Mouse (Mus musculus) left cerebral cortex, adult 18-20 months (tissue): ENCODE data around the gene Wfdc11. TPM values are rescaled to one million over a fixed set of nuclear protein-coding genes. Genes with fewer than 3 reads are reported as not detected.
"Not testable (repeated sequence)": the region's sequence is repeated elsewhere in the genome, so short reads cannot be mapped to it uniquely, and the experiment has no call there.

Experiments used
- DNase-seq, 2 experiments: peaks; one replicate each; pipeline ENCODE4 v3.0.0; 2021 to 2022; ENCODE audit warnings: low spot score in 2 of 2, mixed read lengths in 1 of 2
- total RNA-seq, 2 experiments: library from RNA; stranded (reverse); gene quantifications; 2 replicates each; pipeline ENCODE4 v1.2.3; 2021

Wfdc11 gene
- total RNA-seq, 2 experiments from 2014 or later, result not detected

- DNase-seq, result peak in 1 of 2 experiments; percentile 4
These were observed 31.8 kb downstream of the Wfdc11 start for GRCm38 (mm10) chr2:164641881-164642673.

- no peak for DNase-seq
These were observed 32.8 kb downstream of the Wfdc11 start for GRCm38 (mm10) chr2:164641129-164641528.

- no peak for DNase-seq
These were observed 35.2 kb downstream of the Wfdc11 start, which contains the start of gene Wfdc16 for GRCm38 (mm10) chr2:164638696-164639095. Wfdc16 (minus strand) TSS chr2:164638796.

- DNase-seq, result no peak
These were observed 38.6 kb downstream of the Wfdc11 start for GRCm38 (mm10) chr2:164635266-164635665.

- DNase-seq, result no peak
These were observed 52.1 kb downstream of the Wfdc11 start for GRCm38 (mm10) chr2:164621775-164622174.

- DNase-seq, result no peak
These were observed 54.8 kb downstream of the Wfdc11 start for GRCm38 (mm10) chr2:164619050-164619449.

- no peak for DNase-seq
These were observed 58.5 kb downstream of the Wfdc11 start for GRCm38 (mm10) chr2:164615386-164615785.

GRCm38 (mm10) chr2:164613471-164613870 lies 60.4 kb downstream of the Wfdc11 start, which contains the start of the genes Wfdc6b and Wfdc8:
Wfdc6b (plus strand) TSS chr2:164613522.
Wfdc8 (minus strand) TSS chr2:164613626.
- not testable (repeated sequence) for DNase-seq

Other genes with a start within 250 kb of the Wfdc11 start
- gene Sdc4, start 230.2 kb downstream of the Wfdc11 start, total RNA-seq, result 10 to 100 TPM; 72.7 to 80.1 TPM
- 10 to 100 TPM; 43.5 to 44.6 TPM for gene Sys1, start 217.1 kb downstream of the Wfdc11 start, total RNA-seq
- gene Gm20458, start 213.1 kb downstream of the Wfdc11 start, total RNA-seq, result 1 to 10 TPM; 2.0 to 6.4 TPM
- not detected for gene Trp53tg5, start 200.4 kb downstream of the Wfdc11 start, total RNA-seq
- gene Dbndd2, start 188.0 kb downstream of the Wfdc11 start, total RNA-seq, result 100 to 1,000 TPM; 108 to 126 TPM
- 10 to 100 TPM; 83.0 to 89.2 TPM for gene Pigt, start 176.6 kb downstream of the Wfdc11 start, total RNA-seq
- under 1 TPM in 1 of 2 experiments, not detected in 1; 0.59 TPM for gene Wfdc2, start 111.7 kb downstream of the Wfdc11 start, total RNA-seq
- gene Spint3, start 100.6 kb downstream of the Wfdc11 start, total RNA-seq, result not detected
- gene Wfdc6a, start 88.6 kb downstream of the Wfdc11 start, total RNA-seq, result not detected
- gene Eppin, start 80.5 kb downstream of the Wfdc11 start, total RNA-seq, result not detected
- gene Wfdc6b, start 60.6 kb downstream of the Wfdc11 start, total RNA-seq, result not detected
- not detected for gene Wfdc8, start 60.5 kb downstream of the Wfdc11 start, total RNA-seq
- not detected for gene Wfdc16, start 35.3 kb downstream of the Wfdc11 start, total RNA-seq
- gene Wfdc10, start 18.0 kb downstream of the Wfdc11 start, total RNA-seq, result not detected
- gene Wfdc9, start 17.5 kb downstream of the Wfdc11 start, total RNA-seq, result not detected
- gene Wfdc13, start 11.0 kb upstream of the Wfdc11 start, total RNA-seq, result not detected
- gene Spint4, start 24.4 kb upstream of the Wfdc11 start, total RNA-seq, result not detected
- not detected for gene Spint5, start 41.2 kb upstream of the Wfdc11 start, total RNA-seq
- gene Wfdc3, start 71.8 kb upstream of the Wfdc11 start, total RNA-seq, result 1 to 10 TPM; 1.3 to 1.5 TPM
- 10 to 100 TPM; 34.5 to 37.5 TPM for gene Dnttip1, start 71.9 kb upstream of the Wfdc11 start, total RNA-seq
- gene Ube2c, start 95.8 kb upstream of the Wfdc11 start, total RNA-seq, result not detected
- gene Tnnc2, start 105.9 kb upstream of the Wfdc11 start, total RNA-seq, result 1 to 10 TPM; 1.7 TPM
- gene Snx21, start 111.7 kb upstream of the Wfdc11 start, total RNA-seq, result 10 to 100 TPM; 52.9 to 57.0 TPM
- gene Acot8, start 130.8 kb upstream of the Wfdc11 start, total RNA-seq, result 10 to 100 TPM; 25.5 to 26.1 TPM
- 10 to 100 TPM; 10.1 to 10.2 TPM for gene Zswim3, start 131.0 kb upstream of the Wfdc11 start, total RNA-seq
- 10 to 100 TPM; 23.2 to 25.2 TPM for gene Zswim1, start 148.6 kb upstream of the Wfdc11 start, total RNA-seq
- gene Spata25, start 154.4 kb upstream of the Wfdc11 start, total RNA-seq, result not detected
- 10 to 100 TPM; 93.1 to 93.6 TPM for gene Ctsa, start 158.8 kb upstream of the Wfdc11 start, total RNA-seq
- 1 to 10 TPM; 3.1 TPM for gene Neurl2, start 159.4 kb upstream of the Wfdc11 start, total RNA-seq
- 10 to 100 TPM; 90.7 to 93.5 TPM for gene Pltp, start 183.6 kb upstream of the Wfdc11 start, total RNA-seq
- gene Pcif1, start 205.2 kb upstream of the Wfdc11 start, total RNA-seq, result 10 to 100 TPM; 40.6 to 46.1 TPM
- 10 to 100 TPM; 25.0 to 25.1 TPM for gene Zfp335, start 237.7 kb upstream of the Wfdc11 start, total RNA-seq